Mouse (Mus musculus) kidney, adult 8-10 months (tissue): Measurements from ENCODE around the gene Fbxw8.

ENCODE experiments used
- DNase-seq, 2 experiments: peaks; one replicate each; pipeline ENCODE4 v3.0.0; 2022

The Fbxw8 gene

DNA sequence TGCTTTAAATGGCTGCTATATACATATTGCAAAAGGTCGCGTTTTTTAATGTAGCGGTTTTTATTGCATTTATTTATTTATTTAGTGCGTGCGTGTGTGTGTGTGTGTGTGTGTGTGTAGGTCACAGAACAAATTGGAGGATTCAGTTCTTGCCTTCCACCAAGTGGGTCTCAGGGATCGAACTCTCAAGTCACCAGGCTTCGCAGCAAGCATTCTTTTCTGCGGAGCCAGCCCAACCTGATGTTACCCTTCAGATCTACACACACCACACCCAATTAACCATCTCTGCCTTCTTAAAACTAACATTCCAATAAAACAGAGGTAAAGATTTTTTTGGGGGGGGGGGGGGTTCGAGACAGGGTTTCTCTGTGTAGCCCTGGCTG, 292 bp upstream of the Fbxw8 start:
- DNase-seq: no peak

DNA sequence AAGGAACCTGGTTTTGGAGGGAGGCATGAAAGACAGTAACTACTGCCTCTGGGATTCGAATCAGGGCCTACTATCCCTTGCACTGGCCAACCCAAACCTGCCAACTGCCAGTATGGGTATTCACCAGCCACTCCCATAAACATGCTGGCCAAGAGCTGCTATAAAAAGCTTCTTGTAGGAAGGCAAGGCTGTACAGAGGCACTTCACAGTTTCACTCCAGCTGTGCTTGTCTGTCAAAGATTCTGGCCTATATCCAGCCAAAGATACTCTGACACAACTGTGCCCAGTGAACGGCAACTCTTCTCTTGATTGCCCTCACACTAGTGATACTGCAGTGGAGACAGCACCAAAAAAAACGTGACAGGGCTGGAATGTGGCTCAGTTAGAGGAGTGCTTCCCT, 5.6 kb downstream of the Fbxw8 start:
- no peak for DNase-seq

DNA sequence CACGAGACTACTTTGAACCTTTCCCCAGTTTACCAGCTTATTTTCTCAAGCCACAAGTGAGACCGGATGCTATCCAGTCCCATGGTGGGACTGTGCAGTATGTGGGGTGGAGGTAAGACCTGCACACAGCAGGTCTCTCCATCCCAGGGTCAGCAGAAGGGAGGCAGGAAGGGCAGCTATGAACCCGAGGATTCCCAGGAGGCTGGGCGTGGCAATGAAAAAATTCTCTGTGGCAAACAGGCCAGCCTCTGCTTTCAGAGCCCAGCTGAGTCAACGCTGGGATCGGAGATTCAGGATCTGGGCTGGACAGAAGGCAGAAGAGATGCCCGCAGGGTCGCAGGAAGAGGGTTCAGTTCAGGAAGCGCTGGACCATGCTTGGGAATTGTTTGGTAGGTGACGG, 8.0 kb downstream of the Fbxw8 start:
- DNase-seq: no peak

DNA sequence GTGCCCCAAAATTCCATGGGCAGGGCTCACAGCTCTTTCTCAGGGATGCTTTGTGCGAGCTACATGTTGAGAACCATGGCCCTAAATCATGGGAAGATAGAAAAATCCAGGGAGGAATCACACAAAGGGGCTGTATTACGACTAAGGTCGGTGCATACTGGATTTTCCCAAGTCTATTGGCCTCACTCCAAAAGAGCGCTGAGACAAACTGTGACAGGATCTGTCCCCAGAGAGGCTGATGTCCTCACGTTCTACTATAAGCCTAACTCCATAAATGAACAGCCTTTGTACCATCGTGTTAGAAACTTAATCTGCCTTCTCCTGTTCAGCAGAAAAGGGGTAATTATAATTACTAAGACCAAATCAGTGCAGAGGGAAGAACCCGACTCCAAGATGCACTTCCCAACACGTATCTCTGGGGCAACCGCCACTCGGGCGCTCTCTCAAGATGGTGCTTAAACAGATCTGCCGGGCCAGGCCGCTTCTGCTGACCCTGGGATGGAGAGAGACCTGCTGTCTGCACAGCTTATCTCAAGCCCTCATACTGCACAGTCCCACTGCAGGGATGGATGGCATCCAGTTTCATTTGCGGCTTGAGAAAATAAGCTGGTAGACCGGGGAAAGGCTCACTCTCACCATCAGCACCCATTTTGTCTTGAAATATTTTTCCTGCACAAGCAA, 9.1 kb downstream of the Fbxw8 start:
- no peak for DNase-seq

DNA sequence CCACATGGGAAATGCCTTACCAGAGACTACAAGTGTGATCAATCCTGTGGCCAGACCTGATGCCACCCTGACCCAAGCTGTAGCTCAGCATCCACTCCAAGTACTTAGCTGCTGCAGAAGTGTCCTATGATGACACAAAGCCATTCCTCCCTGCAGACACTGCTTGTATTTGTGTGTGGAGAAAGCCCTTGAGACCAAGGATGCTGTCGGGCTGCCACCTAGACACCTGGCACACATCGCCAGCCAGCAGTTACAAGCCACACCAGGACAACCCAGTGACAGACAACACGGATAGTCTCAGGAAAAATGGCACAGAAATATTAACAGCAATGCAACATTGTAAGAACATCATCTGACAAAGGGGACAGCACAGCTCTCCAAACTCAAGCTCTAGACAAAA, 9.8 kb downstream of the Fbxw8 start:
- no peak for DNase-seq

DNA sequence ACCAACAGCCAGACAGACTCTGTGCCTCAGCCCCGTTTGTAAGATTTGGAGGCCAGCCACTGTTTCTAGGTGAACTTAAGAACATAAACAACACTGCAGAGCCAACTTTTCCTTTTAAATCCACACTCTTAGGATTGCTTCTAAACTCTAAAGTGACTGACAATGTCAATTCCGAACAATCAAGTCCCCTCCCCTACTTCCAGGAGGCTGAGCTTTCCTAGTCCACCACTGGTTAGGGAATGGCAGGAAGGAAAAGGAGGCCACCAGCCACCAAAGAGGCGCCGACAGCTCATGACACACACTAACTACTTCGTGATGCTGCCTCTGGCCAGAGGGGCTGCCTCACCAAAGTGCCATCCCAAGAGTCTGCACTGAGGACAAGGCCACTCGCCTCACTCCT, 10.5 kb downstream of the Fbxw8 start:
- DNase-seq: no peak

DNA sequence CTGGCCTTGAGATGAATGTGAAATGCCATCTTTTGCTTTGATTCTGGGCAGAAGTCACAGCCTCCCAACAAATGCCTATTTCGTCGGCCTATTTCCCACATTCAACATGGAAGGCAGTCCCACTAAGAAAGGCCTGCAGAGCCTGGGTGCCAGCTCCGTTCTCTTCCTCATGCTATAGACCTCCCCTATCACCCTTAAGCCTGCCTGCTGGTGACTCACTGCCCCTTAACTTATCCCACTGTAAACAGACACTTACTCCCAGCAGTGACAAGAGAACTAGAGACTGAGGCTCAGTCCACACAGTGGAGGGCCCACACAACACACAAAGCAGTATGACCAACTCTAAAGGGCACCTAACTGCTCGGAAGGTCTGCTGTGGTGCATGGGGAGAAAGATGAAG, 10.9 kb downstream of the Fbxw8 start:
- no peak for DNase-seq

DNA sequence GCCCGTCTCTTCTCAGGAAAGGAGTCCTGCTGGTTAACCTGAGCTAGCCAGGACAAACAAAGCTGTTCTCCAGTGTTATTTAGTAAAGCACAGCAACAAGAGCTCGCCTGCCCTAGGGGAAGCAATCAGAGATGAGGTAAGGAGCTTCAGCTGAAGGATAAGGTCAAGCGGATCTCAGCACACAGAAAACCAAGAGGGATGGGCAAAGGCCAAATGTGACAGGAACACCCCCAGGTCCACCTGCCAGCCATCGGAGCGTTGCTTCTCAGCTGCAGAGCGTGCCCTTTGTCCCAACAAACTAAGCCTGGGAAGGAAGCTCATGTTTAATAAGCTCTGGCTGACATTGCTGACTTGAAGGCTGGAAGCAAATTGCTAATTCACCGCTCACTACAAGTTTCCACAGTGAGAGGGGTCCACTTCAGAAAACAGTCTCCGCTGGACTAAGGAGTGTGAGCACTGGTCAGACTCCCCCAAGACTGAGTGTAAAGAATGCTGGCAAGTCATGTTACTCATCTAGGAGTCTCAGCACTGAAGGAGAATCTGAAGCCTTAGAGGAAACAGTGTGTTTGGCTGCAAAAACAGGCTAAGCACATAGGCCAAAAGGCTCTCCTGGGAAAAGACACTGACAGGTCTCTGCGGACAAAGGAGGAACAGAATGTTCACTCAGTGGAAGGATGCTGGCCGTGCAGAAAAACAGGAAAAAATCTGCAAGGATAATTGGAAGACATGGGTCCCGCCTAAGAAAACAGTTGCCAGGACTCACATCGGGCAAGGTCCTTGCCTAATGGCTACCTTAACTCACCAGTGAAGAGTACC, 11.8 kb downstream of the Fbxw8 start:
- DNase-seq: peak; percentile 71 to 73

DNA sequence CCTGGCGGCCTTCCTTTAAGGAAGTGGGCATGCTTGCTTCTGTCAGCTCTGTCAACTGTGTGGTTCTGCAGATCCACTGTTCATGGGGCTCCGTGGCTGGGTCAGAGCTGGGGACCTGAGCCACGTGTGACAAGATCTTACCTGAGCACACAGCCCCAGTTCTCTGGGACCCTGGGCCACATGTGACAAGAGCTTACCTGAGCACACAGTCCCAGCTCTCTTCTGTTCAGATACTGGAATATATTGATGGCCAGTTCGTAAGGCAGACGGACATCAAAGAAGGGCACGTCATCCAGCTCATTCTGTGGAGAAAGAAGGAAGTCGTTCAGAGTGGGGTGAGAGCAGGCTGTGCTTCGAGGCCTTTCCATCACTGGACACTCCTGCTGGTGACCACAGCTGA, 12.8 kb downstream of the Fbxw8 start:
- DNase-seq: no peak

DNA sequence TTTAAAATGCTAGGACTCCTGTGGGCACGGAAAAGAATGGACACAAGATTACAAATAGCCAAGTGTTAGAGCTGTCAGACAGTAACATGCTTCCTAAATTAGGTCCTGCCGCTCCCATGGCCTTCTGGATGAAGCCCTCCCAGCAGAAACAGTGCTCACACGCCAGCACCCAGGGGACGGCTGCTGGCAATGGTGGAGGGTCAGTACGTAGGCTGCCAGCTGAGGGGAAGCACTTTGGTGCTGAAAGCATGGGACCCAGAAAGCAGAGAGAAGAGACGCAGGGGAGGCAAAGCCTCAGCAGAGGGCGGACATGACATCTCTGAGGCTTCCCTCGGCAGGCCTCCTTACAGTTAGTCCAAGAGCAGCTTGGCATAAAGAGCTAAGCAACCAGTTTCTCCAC, 15.6 kb downstream of the Fbxw8 start:
- DNase-seq: no peak

DNA sequence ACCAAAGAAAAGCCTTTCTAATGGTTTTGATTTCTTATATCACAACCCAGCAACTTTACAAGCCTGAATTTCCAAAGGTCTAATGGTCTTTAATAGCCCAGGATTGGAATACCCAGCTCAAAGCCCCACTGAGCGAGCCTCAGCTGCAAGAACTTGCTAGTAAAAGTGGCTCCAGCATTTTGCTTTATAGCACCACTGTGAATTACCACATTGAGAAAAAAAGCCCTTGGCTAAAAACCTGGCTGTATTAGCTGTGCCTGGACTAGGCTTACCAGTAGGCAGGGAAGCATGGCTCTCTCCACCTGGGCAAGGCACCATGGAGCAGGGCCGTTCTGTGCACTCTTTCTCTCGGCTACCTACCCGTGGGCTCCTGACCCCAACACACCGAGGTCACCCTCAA, 18.9 kb downstream of the Fbxw8 start:
- no peak for DNase-seq

DNA sequence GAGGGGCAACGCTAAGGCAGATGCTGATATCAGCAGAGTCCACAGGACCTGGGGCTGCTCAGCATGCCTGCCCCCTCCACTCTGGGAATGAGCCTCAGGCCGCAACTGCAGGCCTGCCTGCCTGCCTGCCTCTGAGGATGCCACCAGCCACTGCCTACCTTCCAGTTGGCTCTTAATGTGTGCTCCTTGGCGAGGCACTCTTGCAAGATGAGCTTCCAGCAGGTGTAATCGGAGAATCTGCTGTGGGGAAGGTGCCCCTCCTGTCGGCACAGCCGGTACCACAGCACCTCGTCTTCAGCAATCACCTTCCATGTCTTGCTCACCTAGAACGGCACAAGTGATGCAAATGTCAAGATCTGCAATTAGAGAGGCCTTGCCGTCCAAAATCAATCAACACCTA, 26.6 kb downstream of the Fbxw8 start:
- no peak for DNase-seq

DNA sequence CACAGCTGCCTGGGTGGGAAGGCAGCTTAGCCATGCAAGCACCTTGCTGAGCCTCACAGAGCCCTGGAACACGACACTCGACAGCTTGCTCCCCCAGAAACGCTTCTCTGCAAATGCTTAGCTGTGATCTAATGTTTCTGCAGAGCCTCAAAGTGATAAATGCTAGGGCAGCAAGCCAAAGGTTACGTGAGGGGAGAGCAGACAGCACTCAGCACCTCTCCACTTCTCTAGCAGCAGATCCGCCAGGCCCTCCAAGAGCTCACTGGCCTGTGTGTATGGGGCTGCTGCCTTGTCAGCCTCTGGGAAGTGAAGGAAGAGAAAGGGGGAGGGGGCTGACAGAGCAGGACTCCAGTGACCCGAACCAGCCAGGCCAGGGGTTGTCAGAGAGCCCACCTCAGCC, 27.1 kb downstream of the Fbxw8 start:
- no peak for DNase-seq

DNA sequence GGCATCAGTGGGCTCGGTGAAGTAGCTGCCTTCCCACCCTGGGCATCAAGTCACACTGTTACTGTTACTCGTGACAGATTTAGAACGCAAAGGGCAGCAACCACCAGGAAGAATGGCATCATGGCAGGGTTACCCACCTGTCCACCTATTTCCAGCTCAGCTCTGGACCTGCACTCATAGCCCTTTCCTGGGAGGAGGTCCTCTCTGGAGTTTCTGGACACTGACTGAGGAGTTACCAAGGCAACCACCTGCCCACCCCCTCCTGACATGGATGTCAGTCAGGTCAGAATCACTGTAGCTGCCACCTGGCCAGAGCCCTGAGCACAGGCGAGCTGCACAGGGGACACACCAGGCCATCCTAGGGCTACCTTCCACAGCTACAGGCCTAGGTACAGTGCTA, 28.6 kb downstream of the Fbxw8 start:
- DNase-seq: no peak

DNA sequence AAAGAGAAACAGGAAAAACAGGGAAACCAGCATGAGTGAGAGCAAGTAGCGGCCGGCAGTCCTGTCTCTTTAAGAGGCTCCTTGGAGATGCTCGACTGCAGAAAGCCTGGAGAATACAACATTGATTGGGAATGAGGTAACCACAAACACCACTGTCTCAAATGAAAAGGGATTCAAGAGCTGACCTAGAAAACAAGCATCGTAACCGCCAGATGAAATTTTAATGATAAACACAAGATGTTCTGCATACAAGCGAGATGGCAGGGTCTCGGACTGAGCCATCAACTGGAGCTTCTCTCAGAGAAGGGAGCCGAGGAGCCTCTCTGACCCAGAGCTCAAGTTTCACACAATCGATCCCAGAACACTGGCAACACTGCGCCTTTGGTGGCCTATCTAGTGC, 32.2 kb downstream of the Fbxw8 start:
- no peak for DNase-seq

DNA sequence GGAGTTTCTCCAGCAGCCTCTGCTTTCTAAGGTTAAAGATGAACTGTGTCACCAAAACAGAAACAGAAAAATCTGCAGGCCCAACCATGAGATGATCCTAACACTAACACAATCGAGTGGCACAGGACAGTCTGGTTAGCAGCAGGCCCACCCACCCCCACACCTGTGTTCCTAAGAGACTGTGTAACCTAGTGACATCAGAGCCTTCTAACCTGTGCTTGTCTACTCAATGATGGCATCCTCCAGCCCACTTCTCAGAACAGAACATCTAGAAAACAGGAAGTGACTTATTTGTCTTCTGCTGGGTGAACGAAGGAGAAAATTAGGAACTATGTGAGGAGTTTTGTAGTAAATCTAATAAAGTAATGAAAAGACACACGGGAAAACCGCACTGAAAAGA, 33.3 kb downstream of the Fbxw8 start:
- DNase-seq: no peak

DNA sequence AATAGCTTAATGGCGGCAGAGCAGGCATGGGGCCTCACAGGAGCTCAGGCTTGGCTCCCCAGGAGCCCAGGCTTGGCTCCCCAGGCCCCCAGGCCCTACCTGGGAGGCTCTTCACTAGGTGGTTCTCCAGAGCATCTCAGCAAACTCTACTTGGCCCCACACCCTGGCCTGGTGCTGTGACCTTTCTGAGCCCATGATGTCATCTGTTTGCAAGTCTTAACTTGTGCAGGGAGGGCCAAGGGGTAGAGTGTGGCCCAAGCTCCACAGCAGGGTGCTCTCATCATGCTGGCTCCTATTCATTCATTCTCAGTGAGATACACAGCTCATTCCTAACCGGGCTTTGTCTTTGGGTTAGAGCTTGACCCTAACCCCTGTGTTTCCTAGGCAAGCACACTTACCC, 34.6 kb downstream of the Fbxw8 start:
- no peak for DNase-seq

DNA sequence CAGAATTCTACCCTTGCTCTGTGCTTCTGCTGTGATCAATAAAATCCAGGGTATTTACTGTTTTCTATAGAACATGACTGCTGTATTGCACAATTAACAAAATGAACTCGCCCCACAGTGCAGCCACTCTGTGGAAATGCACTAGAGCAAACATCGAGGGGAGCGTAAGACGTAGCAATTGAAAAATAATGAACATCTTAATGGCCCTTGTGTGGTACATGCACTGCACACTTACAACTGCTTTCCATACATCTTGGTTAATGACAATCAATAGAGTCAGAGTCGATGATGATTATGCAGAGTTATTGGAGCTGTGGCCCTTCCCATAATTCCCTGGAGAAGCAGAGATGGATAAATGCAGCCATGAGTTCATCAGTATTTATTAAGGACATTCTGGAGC, 36.3 kb downstream of the Fbxw8 start:
- no peak for DNase-seq

DNA sequence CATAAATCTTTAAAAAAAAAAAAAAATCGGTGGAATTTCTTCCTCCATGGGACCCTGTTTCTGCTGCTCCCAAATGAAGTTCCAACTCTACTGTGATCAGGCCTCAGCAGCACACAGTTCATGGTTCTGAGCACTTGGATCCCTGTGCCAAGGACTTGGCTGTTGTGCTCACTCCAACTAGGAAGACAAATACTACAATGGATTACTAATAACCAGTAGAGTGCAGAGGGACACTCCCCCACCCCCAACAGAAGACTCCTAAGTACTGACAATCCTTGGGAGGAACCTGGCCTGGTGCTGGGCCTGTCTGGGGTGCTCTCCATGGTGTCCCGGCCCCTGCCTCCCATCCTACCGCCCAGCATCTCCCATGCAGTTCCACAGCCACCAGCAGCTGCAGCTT, 36.9 kb downstream of the Fbxw8 start:
- peak; percentile 19 to 50 for DNase-seq

DNA sequence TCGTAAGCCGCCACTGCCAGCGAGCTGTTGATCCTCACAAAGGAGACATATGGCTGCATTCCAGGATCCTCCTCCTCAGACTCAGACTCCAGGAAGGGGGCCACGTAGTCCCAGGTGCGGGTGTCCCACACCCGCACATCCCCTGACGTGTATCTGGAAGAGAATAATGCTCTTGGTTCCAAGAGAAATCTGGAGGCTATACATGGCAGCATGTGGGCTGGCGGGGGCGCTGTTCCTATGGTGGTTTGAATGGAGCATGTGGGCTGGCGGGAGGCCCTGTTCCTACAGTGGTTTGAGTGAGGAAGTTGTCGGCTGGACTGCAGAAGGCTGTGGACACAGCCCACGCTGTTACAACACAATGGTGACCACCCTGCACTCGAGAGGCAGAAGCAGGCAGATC, 41.6 kb downstream of the Fbxw8 start:
- no peak for DNase-seq

DNA sequence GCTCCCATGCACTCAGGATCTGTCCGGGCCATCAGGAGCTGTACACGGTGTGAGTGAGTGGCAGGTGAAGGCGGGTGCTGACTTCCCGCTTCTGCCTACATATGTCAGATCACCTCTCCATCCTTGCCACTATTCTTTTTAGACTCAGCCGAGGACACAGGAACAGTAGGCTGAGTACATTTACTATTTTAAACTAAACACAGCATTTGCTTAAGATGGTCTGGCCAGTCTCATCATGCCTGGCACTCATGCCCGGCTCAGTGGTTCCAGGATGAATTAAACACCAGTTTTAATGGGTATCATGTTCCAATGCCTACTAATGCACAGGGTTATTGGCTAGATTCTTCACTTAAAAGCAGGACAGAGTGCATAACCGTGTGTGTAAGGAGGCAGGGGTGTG, 42.2 kb downstream of the Fbxw8 start:
- DNase-seq: no peak

DNA sequence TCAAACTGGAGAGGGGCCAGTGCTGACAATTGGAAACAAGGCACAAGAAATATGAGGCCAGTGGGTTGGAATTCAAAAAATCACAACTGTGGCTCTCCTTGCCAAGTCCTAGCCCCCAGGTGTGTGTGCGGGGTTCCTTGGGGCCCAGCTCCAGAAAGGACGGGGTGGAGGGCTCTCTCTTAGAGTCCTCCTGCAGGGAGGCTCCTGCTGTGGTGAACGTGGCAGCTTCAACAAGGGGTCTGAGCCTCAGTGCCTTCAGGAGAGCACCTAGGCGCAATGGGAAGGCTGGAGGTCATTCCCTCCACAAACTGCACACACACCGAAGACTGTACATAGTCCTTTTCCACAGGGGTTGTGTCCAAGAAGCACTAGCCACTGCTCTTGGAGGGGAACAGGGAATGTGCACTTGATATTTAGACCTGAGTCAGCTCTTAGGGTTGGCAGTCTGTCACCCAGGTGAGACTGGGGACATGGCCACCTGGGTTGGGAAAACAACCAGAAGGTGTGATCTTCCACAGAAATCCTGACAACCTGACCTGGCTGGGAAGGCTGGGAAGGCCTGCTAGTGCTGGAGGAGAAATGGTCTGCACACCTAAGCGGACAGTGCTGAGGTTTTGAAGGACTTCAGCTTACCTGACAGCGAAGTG, 46.3 kb downstream of the Fbxw8 start:
- no peak for DNase-seq

DNA sequence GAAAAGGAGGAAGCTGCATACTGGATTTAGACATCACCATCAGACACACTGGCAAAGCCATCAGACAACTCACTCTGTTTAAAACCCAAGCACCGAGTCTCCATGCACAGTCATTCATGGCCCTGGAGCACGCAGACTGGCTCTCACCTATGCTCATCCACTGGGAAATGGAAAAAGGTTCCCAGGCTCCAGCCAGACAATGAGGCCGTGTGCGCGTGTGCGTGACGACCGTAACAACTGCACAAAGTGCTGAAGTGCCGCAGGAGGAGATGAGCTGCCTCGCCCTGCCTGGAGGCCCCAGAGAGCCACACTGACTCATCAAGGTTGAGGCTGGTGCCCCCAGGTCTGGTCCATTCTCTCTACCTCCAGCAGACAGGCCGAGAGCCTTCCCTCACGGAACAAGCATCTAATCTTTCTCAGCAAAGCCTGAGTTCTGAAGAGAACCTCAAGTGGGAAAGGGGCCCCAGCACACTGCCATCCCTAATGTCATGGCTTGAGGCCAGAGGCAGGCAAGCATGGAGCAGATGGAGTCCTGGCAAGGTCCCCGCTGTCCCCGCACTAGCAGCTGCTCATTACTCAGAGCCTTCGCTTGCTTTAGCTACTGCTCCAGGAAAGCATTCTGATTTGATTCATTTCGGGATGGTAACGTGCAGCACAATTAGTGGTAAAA, 47.0 kb downstream of the Fbxw8 start:
- DNase-seq: no peak

DNA sequence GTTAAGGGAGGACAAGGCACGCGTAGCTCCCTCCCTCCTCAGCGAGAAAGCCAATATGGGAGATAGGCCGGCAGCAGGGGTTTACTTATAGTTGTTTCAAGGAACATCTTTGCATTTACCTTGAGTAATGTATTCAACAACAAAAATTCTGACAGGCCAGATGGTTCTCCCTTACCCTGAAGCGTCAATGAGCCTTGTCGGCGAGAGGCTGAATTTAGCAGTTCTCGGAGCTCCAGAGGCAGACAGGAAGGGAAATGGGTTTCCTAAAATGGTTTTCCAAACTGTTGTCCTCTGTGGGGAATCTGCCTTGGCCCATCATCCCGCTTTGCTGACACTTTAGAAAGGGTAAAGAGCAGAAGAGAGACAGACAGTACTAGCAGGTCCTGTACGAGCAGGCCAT, 48.6 kb downstream of the Fbxw8 start:
- no peak for DNase-seq
